Mouse (Mus musculus): Measurements from ENCODE around the gene Jazf1.

DNA sequence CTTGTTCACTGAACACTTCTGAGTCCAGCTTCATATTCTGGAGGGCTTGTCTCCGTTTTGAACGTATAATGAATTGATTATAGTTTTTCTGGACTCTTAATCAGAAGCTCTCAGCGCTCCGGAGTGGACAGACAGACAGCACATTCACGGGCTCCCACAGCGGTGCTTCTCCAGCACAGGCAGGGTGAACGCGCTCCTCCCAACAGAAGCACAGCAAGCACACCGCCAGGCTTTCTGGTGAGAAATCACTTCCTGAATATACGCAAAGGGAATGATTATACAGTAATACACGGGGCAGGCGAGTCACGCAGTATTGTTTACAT is 174.0 kb downstream of the Jazf1 start:
- TF ChIP-seq CTCF (conservative IDR thresholded peaks at IDR 0.05; ENCODE audit: low read length) (no peak), POU5F1 (IDR thresholded peaks at IDR 0.05; ENCODE audit: borderline replicate concordance, low read length) (no peak), NANOG (IDR thresholded peaks at IDR 0.05; ENCODE audit: borderline replicate concordance, low read length) (no peak)
